Mouse (Mus musculus) lung, adult 18-20 months (tissue): Measurements from ENCODE around the gene Arhgef25.

Source experiments
- DNase-seq, 2 experiments: peaks; one replicate each; pipeline ENCODE4 v3.0.0; 2022; ENCODE audit warnings: mixed read lengths in 2 of 2

Arhgef25 gene

GRCm38 (mm10) chr10:127185506-127185905 is 4.4 kb downstream of the Arhgef25 start:
- DNase-seq = no peak

DNA sequence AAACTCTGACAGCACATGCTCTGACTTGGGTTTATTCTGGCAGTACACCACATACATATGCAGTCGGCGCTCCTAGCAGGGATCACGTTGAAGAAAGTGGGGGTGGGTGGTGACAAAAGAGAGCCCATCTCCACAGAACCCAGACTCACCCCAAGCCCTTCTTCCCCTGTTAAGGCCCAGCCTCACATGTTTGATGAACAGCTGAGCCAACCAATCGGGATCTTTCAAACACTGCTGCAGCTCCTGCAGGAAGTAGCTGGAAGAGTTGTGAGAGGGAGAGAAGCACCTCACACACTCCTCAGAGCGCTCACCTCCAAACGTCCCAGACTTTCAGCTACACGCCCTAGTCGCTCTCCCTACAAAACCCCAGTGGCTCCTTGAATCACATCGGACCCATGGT is 4.8 kb downstream of the Arhgef25 start:
- no peak for DNase-seq

GRCm38 (mm10) chr10:127183759-127184158 is 6.1 kb downstream of the Arhgef25 start:
- no peak for DNase-seq

DNA sequence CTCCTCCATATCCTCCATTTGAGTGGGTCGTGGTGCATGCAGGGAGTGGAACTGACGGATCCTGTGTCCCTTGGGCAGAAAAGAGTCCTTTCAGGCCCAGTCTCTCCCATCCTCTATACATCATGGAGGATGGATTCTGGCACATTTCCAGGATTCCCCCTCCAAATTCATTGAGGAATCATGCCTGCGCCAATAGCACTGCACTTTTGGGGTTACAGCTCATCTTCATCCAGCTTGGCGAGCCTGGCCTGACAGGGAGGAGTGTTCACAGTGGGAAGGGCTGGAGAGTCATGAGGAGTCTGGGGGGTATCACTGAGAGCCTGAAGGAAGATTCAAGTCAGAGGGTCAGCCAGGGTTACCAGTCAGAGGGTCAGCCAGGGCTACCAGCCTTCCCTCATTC is 7.3 kb downstream of the Arhgef25 start:
- DNase-seq = no peak

DNA sequence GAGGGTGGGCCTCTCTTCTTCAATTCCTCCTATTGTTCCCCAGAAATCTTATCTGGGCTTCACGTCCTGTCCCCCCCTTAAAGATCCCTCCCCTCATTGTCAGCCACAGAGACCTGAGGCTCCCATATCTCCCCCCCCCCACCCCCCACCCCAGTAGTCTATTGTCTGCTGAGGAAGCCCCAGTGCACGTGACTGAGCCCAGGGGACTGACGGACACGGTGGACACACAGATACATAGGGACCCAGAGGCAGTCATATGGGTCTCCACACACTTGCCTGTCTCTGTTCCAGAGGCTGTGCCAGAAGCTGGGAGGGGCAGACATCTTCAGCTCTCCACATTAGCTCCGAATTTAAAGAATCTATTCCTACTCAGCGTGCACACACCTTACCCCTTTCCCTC is 8.3 kb downstream of the Arhgef25 start:
- DNase-seq = no peak

DNA sequence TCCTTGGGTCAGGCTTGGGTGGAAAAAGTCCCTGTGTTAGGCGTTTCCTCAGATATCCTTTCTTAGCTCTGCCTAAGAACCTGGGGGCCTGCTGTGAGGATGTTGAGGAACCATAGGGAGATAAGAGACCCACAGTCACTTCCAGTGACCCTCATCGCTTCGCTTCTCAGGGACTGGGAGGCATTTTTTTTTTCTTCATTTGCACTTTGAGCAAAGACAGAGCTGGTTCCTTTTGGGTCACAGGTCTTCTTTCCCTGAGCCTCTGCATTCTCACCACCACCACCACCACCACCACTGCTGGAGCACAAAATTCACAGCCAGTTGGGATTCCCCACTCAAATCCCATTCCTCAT is 9.2 kb downstream of the Arhgef25 start:
- DNase-seq = no peak

- DNase-seq = no peak
Observed at GRCm38 (mm10) chr10:127179871-127180694, 9.8 kb downstream of the Arhgef25 start, which contains the start of gene Slc26a10. Gene Slc26a10, minus strand, starts transcription at chr10:127180645.

DNA sequence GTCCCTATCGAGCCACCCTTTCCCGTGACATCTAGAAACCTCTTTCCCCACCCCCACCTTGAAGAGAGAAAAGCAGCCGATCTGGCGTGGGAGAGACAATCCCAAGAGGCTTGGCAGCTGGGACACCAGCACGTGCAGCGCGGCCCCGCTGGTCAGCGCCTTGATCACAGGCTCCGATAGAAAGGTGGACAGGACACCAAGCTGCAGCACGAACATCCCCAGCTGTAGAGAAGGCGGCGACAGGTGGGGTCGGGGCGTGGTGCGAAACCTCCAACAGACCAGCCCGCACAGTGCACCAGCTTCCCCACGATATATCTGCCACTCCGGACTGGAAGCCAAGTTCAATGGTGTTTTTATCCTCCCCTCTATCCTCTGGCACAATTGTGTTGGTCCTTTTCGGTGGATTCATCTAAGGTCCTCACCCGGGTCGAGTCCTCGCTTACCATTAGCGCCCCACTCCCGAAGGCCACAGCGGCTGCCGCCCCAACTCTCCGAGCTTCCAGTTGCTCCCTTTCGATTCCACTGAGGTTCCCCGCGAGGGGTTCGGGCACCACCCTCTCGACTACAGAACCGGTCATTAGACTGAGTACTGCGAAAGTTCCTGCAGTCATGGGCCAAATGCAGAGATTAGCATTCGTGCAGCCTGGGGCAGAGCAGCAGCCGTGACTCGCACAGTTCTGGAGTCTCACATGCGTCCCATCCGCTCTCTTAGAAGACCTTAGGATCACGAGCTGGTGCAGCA is 11.4 kb downstream of the Arhgef25 start:
- DNase-seq = no peak

DNA sequence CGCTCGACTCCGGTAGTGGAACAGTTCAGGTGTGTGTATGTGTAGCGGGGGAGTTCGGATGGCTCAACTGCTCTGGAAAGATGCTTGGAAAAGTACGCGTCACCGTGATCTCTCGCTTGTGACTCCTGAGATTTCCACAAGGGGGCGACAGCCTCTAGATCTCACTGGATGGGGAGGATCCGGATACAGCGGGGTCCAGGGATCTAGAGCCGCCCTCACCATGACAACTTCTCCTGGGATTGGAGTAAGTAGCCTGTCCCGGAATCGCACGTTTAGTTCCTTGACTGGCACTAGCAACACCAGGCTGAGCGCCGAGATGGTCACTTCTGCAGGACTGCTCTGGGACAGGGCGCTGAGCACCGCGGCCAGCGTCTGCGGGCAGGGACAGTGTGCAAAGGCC is 12.2 kb downstream of the Arhgef25 start:
- peak; percentile 61 to 76 for DNase-seq

GRCm38 (mm10) chr10:127177235-127177634 is 12.6 kb downstream of the Arhgef25 start:
- no peak for DNase-seq

GRCm38 (mm10) chr10:127176756-127177155 is 13.1 kb downstream of the Arhgef25 start:
- DNase-seq = no peak

- no peak for DNase-seq
Observed at GRCm38 (mm10) chr10:127176228-127176627, 13.7 kb downstream of the Arhgef25 start.

- no peak for DNase-seq
Observed at GRCm38 (mm10) chr10:127174170-127174569, 15.7 kb downstream of the Arhgef25 start.

GRCm38 (mm10) chr10:127173148-127174065 is 16.5 kb downstream of the Arhgef25 start:
- no peak for DNase-seq

DNA sequence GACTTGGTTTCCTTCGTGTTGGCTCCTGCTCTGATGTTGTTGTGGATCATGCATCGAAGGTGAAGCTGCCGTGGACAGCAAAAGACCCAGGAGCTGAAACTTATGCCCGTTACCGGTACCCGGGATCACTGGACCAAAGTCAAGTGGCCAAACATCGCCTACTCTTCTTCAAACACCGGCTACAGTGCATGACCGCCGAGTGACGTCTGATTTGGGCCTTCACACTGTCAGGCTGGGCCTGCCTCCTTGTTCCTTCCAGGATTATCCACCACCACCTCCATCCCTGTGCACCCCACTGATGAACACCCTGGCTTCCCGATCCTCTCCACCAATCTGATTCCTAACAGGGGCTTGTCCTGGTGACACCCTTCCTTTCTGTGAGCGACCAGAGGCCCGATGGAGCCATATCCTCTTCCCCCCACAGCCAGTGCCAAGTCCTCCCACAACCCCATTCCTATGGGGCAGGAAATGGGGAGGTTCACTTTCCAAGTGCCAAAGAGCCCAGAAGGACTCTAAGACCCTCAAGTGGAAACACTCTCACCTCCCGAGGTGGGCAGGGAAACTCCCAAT is 18.2 kb downstream of the Arhgef25 start:
- no peak for DNase-seq

GRCm38 (mm10) chr10:127170837-127171272 is 19.0 kb downstream of the Arhgef25 start:
- DNase-seq = peak; percentile 73 to 78

- peak in 1 of 2 experiments; percentile 62 for DNase-seq
Observed at GRCm38 (mm10) chr10:127170002-127170401, 19.9 kb downstream of the Arhgef25 start.

DNA sequence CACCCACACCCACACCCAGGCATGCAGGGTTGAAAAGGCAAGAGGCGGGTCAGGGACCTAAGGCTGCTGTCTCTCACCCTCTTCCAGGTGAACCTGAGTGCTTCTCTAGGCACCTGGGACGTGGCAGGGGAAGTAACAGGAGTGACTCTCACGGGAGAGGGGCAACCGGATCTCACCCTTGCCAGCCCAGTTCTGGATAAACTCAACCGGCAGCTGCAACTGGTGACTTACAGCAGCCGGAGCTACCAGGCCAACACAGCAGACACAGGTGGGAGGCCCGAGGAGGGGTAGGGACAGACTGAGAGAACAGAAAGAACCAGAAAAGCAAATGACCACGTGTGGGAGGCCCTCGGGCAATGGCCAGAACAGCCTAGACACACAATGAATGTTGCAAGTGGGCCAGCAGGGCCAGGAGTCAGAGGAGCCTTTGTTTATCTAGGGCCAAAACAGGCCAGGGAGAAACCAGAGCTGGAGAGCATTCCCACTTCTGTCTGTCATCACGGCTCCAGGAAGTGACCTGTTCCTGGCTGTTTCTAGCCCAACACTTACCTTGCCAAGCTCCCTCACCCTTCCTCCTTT is 22.2 kb downstream of the Arhgef25 start:
- DNase-seq = peak; percentile 74 to 81

DNA sequence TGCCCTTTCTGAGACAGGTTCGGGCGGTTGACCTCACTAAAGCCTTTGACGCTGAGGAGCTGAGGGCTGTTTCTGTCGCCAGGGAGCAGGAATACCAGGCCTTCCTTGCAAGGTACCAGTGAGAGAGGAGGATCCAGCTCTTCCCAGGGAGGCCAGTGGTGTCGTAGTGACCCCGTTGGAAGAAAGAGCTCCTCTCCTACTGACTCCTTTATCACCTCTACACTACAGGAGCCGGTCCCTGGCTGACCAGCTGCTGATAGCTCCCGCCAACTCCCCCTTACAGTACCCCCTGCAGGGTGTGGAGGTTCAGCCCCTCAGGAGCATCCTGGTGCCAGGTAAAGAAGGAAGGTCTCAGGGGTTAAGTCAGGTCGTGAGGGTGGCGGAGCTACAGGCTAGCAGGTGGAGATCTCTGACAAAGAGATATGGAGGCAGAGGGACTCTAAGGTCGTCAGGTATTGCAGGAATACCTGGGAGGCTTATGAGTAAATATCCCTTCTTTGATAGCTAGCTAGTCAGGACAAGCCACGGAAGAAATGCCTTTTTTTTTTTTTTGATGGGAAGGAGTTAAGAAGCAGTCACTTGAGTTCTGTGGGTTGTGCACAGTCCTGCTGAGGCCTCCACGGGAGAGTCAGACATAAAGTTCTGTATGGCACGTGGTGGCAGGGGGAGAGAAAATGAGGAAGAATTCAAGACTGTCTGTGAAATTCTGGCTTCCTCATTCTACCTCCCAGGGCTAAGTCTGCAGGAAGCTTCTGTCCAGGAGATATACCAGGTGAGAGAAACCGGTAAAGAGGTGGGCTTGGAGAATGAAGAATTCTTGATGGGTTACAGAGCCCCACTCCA is 22.9 kb downstream of the Arhgef25 start:
- no peak for DNase-seq

- DNase-seq = no peak
Observed at GRCm38 (mm10) chr10:127166404-127166715, 23.5 kb downstream of the Arhgef25 start.

DNA sequence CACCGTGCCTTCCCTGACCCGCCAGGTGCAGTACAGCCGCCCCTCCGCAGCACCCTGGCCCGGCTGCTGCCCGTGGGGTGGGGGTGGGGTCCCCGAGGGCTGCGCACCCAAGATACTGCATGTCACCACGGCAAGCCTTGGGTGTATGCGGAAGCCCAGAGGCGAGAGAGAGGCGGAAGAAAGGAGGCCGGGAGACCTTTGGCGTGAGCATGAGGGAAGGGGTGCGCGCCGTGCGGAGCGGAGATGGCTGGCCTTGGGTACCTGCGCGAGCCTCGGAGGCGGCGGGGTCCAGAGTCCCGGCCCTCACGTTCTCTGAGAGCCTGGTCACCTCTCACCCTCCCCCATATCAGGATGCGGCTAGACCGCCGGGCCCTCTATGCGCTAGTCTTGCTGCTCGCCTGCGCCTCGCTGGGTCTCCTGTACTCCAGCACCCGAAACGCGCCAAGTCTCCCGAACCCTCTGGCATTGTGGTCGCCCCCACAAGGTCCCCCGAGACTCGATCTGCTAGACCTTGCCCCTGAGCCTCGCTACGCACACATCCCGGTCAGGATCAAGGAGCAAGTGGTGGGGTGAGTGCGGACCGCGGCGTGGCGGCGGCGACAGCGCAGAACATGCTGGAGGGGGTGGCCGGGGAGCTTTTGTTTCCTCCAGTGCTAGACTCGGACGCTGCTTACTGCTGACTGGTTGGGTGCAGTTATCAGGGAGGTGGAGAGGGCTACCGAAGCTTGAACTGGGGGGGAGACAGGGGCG is 24.1 kb downstream of the Arhgef25 start:
- DNase-seq = peak; percentile 58 to 69
